Mouse (Mus musculus): Measurements from ENCODE around the gene Htr2a.

Htr2a gene

GRCm38 (mm10) chr14:74697432-74697831 lies 56.8 kb downstream of the Htr2a start:
- no peak for DNase-seq (ENCODE audit: low spot score)

GRCm38 (mm10) chr14:74699241-74699640 lies 58.6 kb downstream of the Htr2a start:
- DNase-seq (ENCODE audit: low spot score), result no peak

- DNase-seq (ENCODE audit: low spot score), result no peak
Observed at GRCm38 (mm10) chr14:74703930-74704329, 63.3 kb downstream of the Htr2a start.

GRCm38 (mm10) chr14:74709054-74709453 lies 68.4 kb downstream of the Htr2a start:
- DNase-seq (ENCODE audit: low spot score), result peak; percentile 56

- no peak for DNase-seq (ENCODE audit: low spot score)
Observed at GRCm38 (mm10) chr14:74723541-74723940, 82.9 kb downstream of the Htr2a start.

GRCm38 (mm10) chr14:74731221-74732078 lies 90.8 kb downstream of the Htr2a start:
- DNase-seq (ENCODE audit: low spot score), result no peak

GRCm38 (mm10) chr14:74732079-74732783 lies 91.6 kb downstream of the Htr2a start, which contains the start of gene Esd:
Gene Esd, plus strand, starts transcription at chr14:74732297.
- peak; percentile 95 for DNase-seq (ENCODE audit: low spot score)

- no peak for DNase-seq (ENCODE audit: low spot score)
Observed at GRCm38 (mm10) chr14:74733397-74733796, 92.8 kb downstream of the Htr2a start.

GRCm38 (mm10) chr14:74735471-74735870 lies 94.8 kb downstream of the Htr2a start:
- no peak for DNase-seq (ENCODE audit: low spot score)

GRCm38 (mm10) chr14:74736850-74737249 lies 96.2 kb downstream of the Htr2a start:
- DNase-seq (ENCODE audit: low spot score), result no peak
